Mouse (Mus musculus): ENCODE results near the gene Sprr2h. TPM values are rescaled to one million over a fixed set of nuclear protein-coding genes. Genes with fewer than 3 reads are reported as not detected.

Gene Sprr2h
- 0.46 TPM in 1 of 2 replicates, not detected in the other for polyA plus RNA-seq (2012; rRNA removed)

GRCm38 (mm10) chr3:92385385-92385784, at the start of gene Sprr2h:
Gene Sprr2h (plus strand): TSS chr3:92385685.
- no peaks in the 10 kb centered on the region for H3K4me1 ChIP-seq (ENCODE audit: control insufficient read depth, insufficient read depth, low read length)
- no peak for TF ChIP-seq POLR2A (IDR thresholded peaks at IDR 0.05; ENCODE audit: borderline replicate concordance, extremely low read depth, low read depth, low read length)
- no peak for TF ChIP-seq CTCF (IDR thresholded peaks at IDR 0.05; ENCODE audit: insufficient read depth, low read length)
- DNase-seq, result no peak
- no peak within 1 kb of the TSS for H3K4me3 ChIP-seq (replicated peaks; ENCODE audit: extremely low read depth, low read depth, low read length)
- whole genome bisulfite sequencing, result 75% methylated on average over 1 of the region's 1 CpGs

DNA sequence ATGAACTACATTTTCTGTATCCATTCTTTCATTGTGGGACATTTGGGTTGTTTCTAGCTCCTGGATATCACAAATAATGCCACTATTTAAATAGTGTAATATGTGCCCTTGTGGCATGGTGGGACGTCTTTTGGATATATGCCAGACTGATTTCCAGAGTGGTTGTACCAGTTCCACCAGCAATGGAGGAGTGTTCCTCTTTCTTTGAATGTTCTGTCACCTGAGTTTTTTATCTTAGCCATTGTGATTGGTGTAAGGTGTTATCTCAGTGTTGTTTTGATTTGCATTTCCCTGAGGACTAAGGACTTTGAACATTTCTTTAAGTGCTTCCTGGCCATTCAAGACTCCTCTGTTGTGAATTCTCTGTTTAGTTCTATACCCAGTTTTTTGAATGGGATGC, 49.2 kb upstream of the Sprr2h start:
- TF ChIP-seq CTCF (IDR thresholded peaks at IDR 0.05; ENCODE audit: insufficient read depth, low read length) (no peak), POLR2A (IDR thresholded peaks at IDR 0.05; ENCODE audit: borderline replicate concordance, extremely low read depth, low read depth, low read length) (no peak)
- Histone ChIP-seq H3K4me1 (ENCODE audit: control insufficient read depth, insufficient read depth, low read length) (no peaks in the 10 kb centered on the region), H3K4me3 (replicated peaks; ENCODE audit: extremely low read depth, low read depth, low read length) (no peak overlapping the region)
- no peak for DNase-seq
- WGBS, result 57% methylated on average over 1 of the region's 1 CpGs

DNA sequence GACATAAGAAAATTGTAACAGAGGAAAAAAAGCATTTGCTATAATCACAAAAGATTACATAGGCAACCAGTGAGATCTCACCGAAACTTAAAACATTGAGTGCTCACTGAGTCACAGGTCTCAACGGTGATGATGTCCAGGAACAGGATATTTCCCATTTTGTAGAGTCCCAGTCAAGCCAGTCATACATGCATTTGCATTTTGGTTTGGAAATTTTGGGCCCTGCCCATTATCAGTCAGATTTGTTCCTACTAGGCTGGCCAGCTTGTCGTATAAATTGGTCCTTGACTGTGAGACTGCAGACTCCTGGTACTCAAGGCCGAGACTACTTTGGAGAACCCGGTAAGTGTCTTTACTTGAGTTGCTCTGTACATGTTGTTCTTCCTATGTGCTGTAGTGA, 46.6 kb upstream of the Sprr2h start, which contains the start of gene Sprr2d:
Sprr2d (plus strand) TSS at position 301 of the 400 bp plus-strand sequence.
- TF ChIP-seq POLR2A (IDR thresholded peaks at IDR 0.05; ENCODE audit: borderline replicate concordance, extremely low read depth, low read depth, low read length) (no peak), CTCF (IDR thresholded peaks at IDR 0.05; ENCODE audit: insufficient read depth, low read length) (no peak)
- WGBS, result 82% methylated on average over 5 of the region's 5 CpGs
- H3K4me3 ChIP-seq (replicated peaks; ENCODE audit: extremely low read depth, low read depth, low read length), result no peak within 1 kb of the TSS
- H3K4me1 ChIP-seq (ENCODE audit: control insufficient read depth, insufficient read depth, low read length), result no peaks in the 10 kb centered on the region
- DNase-seq, result no peak

DNA sequence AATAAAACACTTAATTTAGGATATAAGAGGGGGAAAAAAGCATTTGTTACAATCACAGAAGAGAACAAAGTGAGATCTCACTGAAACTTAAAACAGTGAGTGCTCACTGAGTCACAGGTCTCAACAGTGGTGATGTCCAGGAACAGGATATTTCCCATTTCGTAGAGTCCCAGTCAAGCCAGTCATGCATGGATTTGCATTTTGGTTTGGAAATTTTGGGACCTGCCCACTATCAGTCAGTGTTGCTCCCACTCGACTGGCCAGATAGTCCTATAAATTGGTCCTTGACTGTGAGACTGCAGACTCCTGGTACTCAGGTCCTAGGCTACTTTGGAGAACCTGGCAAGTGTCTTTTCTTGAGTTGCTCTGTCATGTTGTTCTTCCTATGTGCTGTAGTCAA, 33.6 kb upstream of the Sprr2h start, which contains the start of gene Sprr2e:
Sprr2e (plus strand) TSS at position 301 of the 400 bp plus-strand sequence.
- H3K4me3 ChIP-seq (replicated peaks; ENCODE audit: extremely low read depth, low read depth, low read length), result no peak within 1 kb of the TSS
- no peak for DNase-seq
- no peak for TF ChIP-seq CTCF (IDR thresholded peaks at IDR 0.05; ENCODE audit: insufficient read depth, low read length)
- TF ChIP-seq POLR2A (IDR thresholded peaks at IDR 0.05; ENCODE audit: borderline replicate concordance, extremely low read depth, low read depth, low read length), result no peak
- no peaks in the 10 kb centered on the region for H3K4me1 ChIP-seq (ENCODE audit: control insufficient read depth, insufficient read depth, low read length)
- WGBS, result 75% methylated on average over 2 of the region's 2 CpGs

DNA sequence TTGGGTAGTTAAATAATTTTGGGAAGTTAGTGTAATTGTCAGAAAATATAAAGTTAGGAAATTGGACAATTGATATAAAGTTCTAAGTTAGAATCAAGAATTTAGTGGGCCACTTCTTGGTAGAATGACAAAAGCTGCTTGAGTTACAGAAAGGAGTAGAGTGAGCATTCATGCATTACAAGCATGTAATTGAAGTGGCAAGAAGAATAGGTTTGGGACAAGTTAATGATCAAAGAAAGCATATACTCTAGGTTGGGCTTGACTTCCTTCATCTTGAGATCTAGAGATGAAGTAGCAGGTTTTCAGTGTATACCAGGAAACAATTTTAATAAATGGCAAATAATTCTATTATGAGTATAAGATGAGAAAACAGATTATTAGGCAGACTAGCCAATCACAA, 23.9 kb upstream of the Sprr2h start:
- TF ChIP-seq POLR2A (IDR thresholded peaks at IDR 0.05; ENCODE audit: borderline replicate concordance, extremely low read depth, low read depth, low read length), result no peak
- no peak for TF ChIP-seq CTCF (IDR thresholded peaks at IDR 0.05; ENCODE audit: insufficient read depth, low read length)
- Histone ChIP-seq H3K4me3 (replicated peaks; ENCODE audit: extremely low read depth, low read depth, low read length) (no peak overlapping the region), H3K4me1 (ENCODE audit: control insufficient read depth, insufficient read depth, low read length) (no peaks in the 10 kb centered on the region)
- no peak for DNase-seq

DNA sequence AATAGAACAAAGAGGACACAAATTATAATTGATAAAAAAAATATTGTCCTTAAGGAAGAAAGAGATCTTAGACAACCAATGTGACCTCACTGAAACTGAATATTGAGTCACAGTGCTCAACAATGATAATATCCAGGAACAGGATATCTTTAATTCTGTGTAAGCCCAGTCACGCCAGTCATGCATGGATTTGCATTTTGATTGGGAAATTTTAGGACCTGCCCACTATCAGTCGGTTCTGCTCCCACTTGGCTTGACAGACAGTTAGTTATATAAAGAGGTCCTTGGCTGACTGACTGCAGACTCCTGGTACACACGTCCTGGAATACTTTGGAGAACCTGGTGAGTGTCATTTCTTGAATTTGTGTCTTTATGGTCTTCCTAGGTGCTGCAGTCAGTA, 20.6 kb upstream of the Sprr2h start, which contains the start of gene Sprr2f:
Sprr2f (plus strand) TSS at position 301 of the 400 bp plus-strand sequence.
- Histone ChIP-seq H3K4me1 (ENCODE audit: control insufficient read depth, insufficient read depth, low read length) (no peaks in the 10 kb centered on the region), H3K4me3 (replicated peaks; ENCODE audit: extremely low read depth, low read depth, low read length) (no peak within 1 kb of the TSS)
- TF ChIP-seq CTCF (IDR thresholded peaks at IDR 0.05; ENCODE audit: insufficient read depth, low read length), result no peak
- no peak for TF ChIP-seq POLR2A (IDR thresholded peaks at IDR 0.05; ENCODE audit: borderline replicate concordance, extremely low read depth, low read depth, low read length)
- no peak for DNase-seq
- WGBS, result 54% methylated on average over 3 of the region's 3 CpGs

- WGBS, result 63% methylated on average over 2 of the region's 2 CpGs
Observed at GRCm38 (mm10) chr3:92373613-92374012, 11.9 kb upstream of the Sprr2h start.

DNA sequence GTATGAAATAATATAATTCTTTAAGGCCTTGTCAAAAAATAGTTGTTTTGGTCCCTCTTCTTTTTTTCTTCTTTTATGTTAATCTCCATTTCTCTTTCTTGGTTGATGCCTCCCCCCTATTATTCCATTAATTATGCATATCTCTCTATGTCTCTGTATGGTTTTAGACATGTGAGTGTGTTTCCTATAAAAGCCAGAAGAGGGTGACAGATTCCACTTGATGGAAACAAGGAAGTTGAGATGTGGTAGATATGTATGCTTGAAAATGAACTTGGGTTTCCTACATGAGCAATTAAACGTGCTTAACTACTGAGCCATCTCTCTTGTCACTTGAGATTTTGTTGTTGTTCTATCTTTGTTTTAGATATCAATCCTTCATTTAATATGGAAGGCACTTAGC, 8.8 kb downstream of the Sprr2h start:
- WGBS, result 38% methylated on average over 1 of the region's 1 CpGs

More at GRCm38 (mm10) chr3:92373613-92374012, 11.9 kb upstream of the Sprr2h start:
- H3K4me1 ChIP-seq (ENCODE audit: control insufficient read depth, insufficient read depth, low read length), result no peaks in the 10 kb centered on the region
- no peak overlapping the region for H3K4me3 ChIP-seq (replicated peaks; ENCODE audit: extremely low read depth, low read depth, low read length)
- TF ChIP-seq POLR2A (IDR thresholded peaks at IDR 0.05; ENCODE audit: borderline replicate concordance, extremely low read depth, low read depth, low read length), result no peak
- TF ChIP-seq CTCF (IDR thresholded peaks at IDR 0.05; ENCODE audit: insufficient read depth, low read length), result no peak
- DNase-seq, result no peak

DNA sequence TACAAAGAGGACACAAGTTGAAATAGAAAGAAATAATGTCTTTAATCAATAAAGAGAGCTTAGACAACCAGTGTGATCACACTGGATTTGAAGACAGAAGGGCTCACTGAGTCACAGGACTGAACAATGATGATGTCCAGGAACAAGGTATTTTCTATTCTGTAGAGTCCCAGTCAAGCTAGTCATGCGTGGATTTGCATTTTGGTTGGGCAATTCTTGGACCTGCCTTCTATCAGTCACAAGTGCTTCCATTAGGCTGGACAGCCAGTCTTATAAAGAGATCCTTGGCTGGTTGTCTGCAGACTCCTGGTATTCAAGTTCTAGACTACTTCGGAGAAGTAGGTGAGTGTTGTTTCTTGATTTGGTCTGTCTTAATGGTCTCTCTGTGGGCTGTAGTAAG, 22.2 kb downstream of the Sprr2h start, which contains the start of gene Sprr2i:
Sprr2i (plus strand) TSS at position 301 of the 400 bp plus-strand sequence.
- TF ChIP-seq CTCF (IDR thresholded peaks at IDR 0.05; ENCODE audit: insufficient read depth, low read length) (no peak), POLR2A (IDR thresholded peaks at IDR 0.05; ENCODE audit: borderline replicate concordance, extremely low read depth, low read depth, low read length) (no peak)
- 90% methylated on average over 2 of the region's 2 CpGs for WGBS
- no peak within 1 kb of the TSS for H3K4me3 ChIP-seq (replicated peaks; ENCODE audit: extremely low read depth, low read depth, low read length)
- no peak for DNase-seq
- no peaks in the 10 kb centered on the region for H3K4me1 ChIP-seq (ENCODE audit: control insufficient read depth, insufficient read depth, low read length)

More for the DNA sequence above, 8.8 kb downstream of the Sprr2h start:
- DNase-seq, result no peak
- H3K4me1 ChIP-seq (ENCODE audit: control insufficient read depth, insufficient read depth, low read length), result no peaks in the 10 kb centered on the region
- no peak overlapping the region for H3K4me3 ChIP-seq (replicated peaks; ENCODE audit: extremely low read depth, low read depth, low read length)
- no peak for TF ChIP-seq POLR2A (IDR thresholded peaks at IDR 0.05; ENCODE audit: borderline replicate concordance, extremely low read depth, low read depth, low read length)
- TF ChIP-seq CTCF (IDR thresholded peaks at IDR 0.05; ENCODE audit: insufficient read depth, low read length), result no peak

- Histone ChIP-seq H3K4me3 (replicated peaks; ENCODE audit: extremely low read depth, low read depth, low read length) (no peak within 1 kb of the TSS), H3K4me1 (ENCODE audit: control insufficient read depth, insufficient read depth, low read length) (no peaks in the 10 kb centered on the region)
- 88% methylated on average over 2 of the region's 2 CpGs for WGBS
- TF ChIP-seq CTCF (IDR thresholded peaks at IDR 0.05; ENCODE audit: insufficient read depth, low read length), result no peak
- TF ChIP-seq POLR2A (IDR thresholded peaks at IDR 0.05; ENCODE audit: borderline replicate concordance, extremely low read depth, low read depth, low read length), result no peak
- no peak for DNase-seq
Observed at GRCm38 (mm10) chr3:92417782-92418181, 32.3 kb downstream of the Sprr2h start, which contains the start of gene Sprr2j-ps. Gene Sprr2j-ps (plus strand): TSS chr3:92418082.
